Mouse (Mus musculus) liver, embryonic 14.5 days (tissue): ENCODE results near the gene Cyp2d10. TPM values are rescaled to one million over a fixed set of nuclear protein-coding genes. Genes with fewer than 3 reads are reported as not detected.
A peak's percentile ranks its signal among the peaks of the same experiment; 100 is the strongest.
"Not testable (repeated sequence)": the region's sequence is repeated elsewhere in the genome, so short reads cannot be mapped to it uniquely, and the experiment has no call there.

Experiments
- ATAC-seq: fragments of 200-750 bp; cut with Nextera tagmentation; 2 replicates; pipeline ENCODE4 v1.8.0; 2017; ENCODE audit warnings: moderate number of reproducible peaks, mild to moderate bottlenecking, moderate library complexity; ENCODE audit not compliant: insufficient read depth
- DNase-seq, 3 experiments: peaks; one replicate each; pipeline ENCODE4 v3.0.0-alpha.2; 2012 to 2013; ENCODE audit warnings: low read depth in 3 of 3, low spot score in 3 of 3
- H3K27ac ChIP-seq: fragments of 300-500 bp; sonication (generic); 2 replicates; pipeline ENCODE4 v1.5.1; 2014; ENCODE audit warnings: moderate library complexity, mild to moderate bottlenecking, control low read depth, inconsistent platforms
- H3K27me3 ChIP-seq: fragments of 300-500 bp; sonication (generic); 2 replicates; pipeline ENCODE4 v1.6.1; 2014; ENCODE audit warnings: mild to moderate bottlenecking, low read length, moderate library complexity; ENCODE audit not compliant: control insufficient read depth, insufficient read depth
- H3K36me3 ChIP-seq: fragments of 300-500 bp; sonication (generic); replicated peaks from 2 replicates; pipeline ENCODE4 v1.6.1; 2014; ENCODE audit warnings: low read depth; ENCODE audit not compliant: control insufficient read depth, insufficient read depth
- H3K4me1 ChIP-seq, 2 experiments: fragments of 200-500 bp in 1 of 2; fragments of 300-500 bp in 1 of 2; sonication (generic) in 1 of 2; replicated peaks; 2 replicates each; pipeline ENCODE4 v1.6.1; 2012 to 2014; ENCODE audit warnings: antibody characterized with exemption in 1 of 2, inconsistent platforms in 1 of 2, low read length in 1 of 2; ENCODE audit not compliant: control insufficient read depth in 2 of 2, insufficient read depth in 2 of 2
- H3K4me2 ChIP-seq: fragments of 300-500 bp; sonication (generic); 2 replicates; pipeline ENCODE4 v1.6.1; 2014; ENCODE audit warnings: low read depth, mild to moderate bottlenecking, control low read depth, moderate library complexity
- H3K4me3 ChIP-seq, 2 experiments: fragments of 200-500 bp in 1 of 2; fragments of 300-500 bp in 1 of 2; sonication (generic) in 1 of 2; 2 replicates each; pipeline ENCODE4 v1.5.1; 2012 to 2014; ENCODE audit warnings: low read depth in 2 of 2, low read length in 2 of 2, mild to moderate bottlenecking in 2 of 2, control low read depth in 1 of 2, inconsistent platforms in 1 of 2, moderate library complexity in 1 of 2; ENCODE audit not compliant: insufficient read depth in 1 of 2
- H3K9ac ChIP-seq: fragments of 300-500 bp; sonication (generic); replicated peaks from 2 replicates; pipeline ENCODE4 v1.6.1; 2014; ENCODE audit warnings: mild to moderate bottlenecking, control low read depth, moderate library complexity
- H3K9me3 ChIP-seq: fragments of 300-500 bp; sonication (generic); 2 replicates; pipeline ENCODE4 v1.6.1; 2016; ENCODE audit warnings: low read length, mixed read lengths; ENCODE audit not compliant: control insufficient read depth
- CTCF ChIP-seq: IDR thresholded peaks from 2 replicates; pipeline ENCODE4 v1.5.1; 2016; ENCODE audit warnings: antibody characterized with exemption, low read depth, control low read depth
- EP300 ChIP-seq: IDR thresholded peaks from 2 replicates; pipeline ENCODE4 v1.6.1; 2016; ENCODE audit warnings: antibody characterized with exemption, low read depth
- WGBS: fragments of 180-500 bp; shearing (Covaris S2); extraction: QIAGEN DNeasy Blood & Tissue Kit; methylation state at CpG from one replicate; pipeline ENCODE4 v1.1.7; 2014; ENCODE audit not compliant: insufficient replicate concordance; 5-methylcytosine and 5-hydroxymethylcytosine counted together
- polyA plus RNA-seq, 2 experiments: library from polyadenylated mRNA; depleted of rRNA in 1 of 2; stranded (reverse) in 1 of 2; unstranded in 1 of 2; fragments of >200 nt; fragmentation: Nextera tagmentation in 1 of 2; extraction: Ambion mirVana in 1 of 2; gene quantifications; 2 replicates each; pipeline versions ENCODE4 v1.2.1 to v1.2.3; 2012 to 2014

Cyp2d10 gene
- 18.6 and 19.8 TPM in 2 replicates for polyA plus RNA-seq (2012; rRNA removed)
- polyA plus RNA-seq (2014; fragmentation: Nextera tagmentation; extraction: Ambion mirVana): 43.2 and 48.1 TPM in 2 replicates

DNA sequence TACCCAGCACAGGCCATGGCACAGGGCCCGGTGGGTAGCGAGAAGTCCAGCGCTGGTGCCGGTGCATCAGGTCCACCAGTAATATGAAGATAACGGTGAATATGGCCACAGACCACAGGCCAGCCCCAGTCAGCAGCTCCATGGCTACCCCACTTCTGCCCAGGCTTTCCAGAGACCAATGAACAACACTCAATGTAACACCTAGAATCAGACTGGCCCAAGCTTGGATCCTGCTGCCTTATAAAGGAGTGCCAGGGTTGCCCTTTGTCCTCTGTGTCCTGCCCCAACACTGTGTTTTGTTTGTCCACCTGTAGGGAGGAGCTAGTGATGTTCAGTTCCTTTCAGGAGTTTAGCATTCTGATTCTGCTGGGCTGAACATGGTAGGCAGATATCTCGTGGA lies at the start of gene Cyp2d10:
Gene Cyp2d10 (minus strand): TSS at position 215 of the 400 bp plus-strand sequence.
- WGBS: 65% methylated on average over 6 of the region's 6 CpGs
- Histone ChIP-seq H3K27me3 (no peaks in the 10 kb centered on the region), H3K9ac (no peak within 1 kb of the TSS), H3K4me1 (no peaks in the 10 kb centered on the region), H3K9me3 (no peaks in the 10 kb centered on the region), H3K36me3 (no peaks in the 10 kb centered on the region), H3K4me2 (peak within 1 kb of the TSS; percentile 43), H3K27ac (no peak within 1 kb of the TSS), H3K4me3 (peak within 1 kb of the TSS; percentile 10 to 29; a peak in 2 of 4 replicates)
- TF ChIP-seq CTCF: no peak
- TF ChIP-seq EP300: no peak
- DNase-seq: no peak
- ATAC-seq: 0 out of 2 replicates have a peak, but pooled peaks have one; percentile 23

DNA sequence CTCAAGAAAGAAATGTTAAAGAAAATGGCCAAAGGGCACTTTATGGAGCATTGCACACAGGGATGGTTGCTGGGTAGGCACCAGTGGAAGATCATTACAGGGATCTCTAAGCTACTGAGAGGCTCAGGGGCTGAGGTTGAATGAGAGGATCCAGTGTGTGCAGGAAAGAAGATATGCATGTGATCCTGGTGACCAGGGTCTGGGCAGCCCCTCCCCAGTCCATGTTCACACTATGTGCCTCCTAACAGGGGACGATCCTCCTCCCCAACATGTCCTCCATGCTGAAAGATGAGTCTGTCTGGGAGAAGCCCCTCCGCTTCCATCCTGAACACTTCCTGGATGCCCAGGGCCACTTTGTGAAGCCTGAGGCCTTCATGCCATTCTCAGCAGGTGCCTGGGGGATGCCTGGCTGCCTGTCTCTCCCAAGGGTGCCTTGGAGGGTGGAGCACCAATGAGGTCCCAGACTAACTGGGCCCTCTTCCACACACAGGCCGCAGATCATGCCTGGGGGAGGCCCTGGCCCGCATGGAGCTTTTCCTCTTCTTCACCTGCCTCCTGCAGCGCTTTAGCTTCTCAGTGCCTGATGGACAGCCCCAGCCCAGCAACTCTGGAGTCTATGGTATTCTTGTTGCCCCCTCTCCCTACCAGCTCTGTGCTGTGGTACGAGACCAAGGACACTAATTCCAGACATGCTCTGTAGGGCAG lies 49.2 kb upstream of the Cyp2d10 start:
- not testable (repeated sequence) for H3K4me2 ChIP-seq, H3K27ac ChIP-seq, H3K4me3 ChIP-seq, H3K27me3 ChIP-seq, H3K36me3 ChIP-seq, H3K9me3 ChIP-seq, ATAC-seq, H3K9ac ChIP-seq, H3K4me1 ChIP-seq, DNase-seq
- 70% methylated on average over 6 of the region's 6 CpGs for WGBS

DNA sequence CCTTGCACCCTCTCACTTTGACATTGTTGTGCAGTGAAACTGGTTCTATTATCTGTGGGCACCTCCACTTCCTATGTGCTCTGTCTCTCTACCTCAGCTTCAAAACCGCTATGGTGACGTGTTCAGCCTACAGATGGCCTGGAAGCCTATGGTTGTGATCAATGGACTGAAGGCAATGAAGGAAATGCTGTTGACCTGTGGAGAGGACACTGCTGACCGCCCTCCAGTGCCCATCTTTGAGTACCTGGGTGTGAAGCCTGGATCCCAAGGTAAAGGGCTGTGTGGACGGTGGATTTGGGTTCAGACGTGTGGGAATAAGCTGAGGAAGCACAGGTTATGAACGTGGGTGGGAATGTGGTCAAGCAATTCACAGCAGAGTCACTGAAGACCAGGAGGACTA lies 46.5 kb upstream of the Cyp2d10 start:
- not testable (repeated sequence) for ATAC-seq, H3K4me3 ChIP-seq, DNase-seq, H3K9me3 ChIP-seq, H3K36me3 ChIP-seq, H3K4me2 ChIP-seq, H3K9ac ChIP-seq, H3K27me3 ChIP-seq, H3K4me1 ChIP-seq, H3K27ac ChIP-seq
- 55% methylated on average over 6 of the region's 6 CpGs for WGBS

DNA sequence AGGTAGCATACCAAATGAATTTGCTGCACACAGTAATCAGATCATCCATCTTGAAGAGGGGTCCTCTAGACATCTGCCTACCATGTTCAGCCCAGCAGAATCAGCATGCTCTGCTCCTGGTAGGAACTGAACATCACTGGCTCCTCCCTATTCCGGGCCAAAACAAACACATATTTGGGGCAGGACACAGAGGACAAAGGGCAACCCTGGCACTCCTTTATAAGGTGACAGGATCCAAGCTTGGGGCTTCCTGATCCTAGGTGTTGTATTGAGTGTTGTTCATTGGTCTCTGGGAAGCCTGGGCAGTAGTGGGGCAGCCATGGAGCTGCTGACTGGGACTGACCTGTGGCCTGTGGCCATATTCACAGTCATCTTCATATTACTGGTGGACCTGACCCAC lies 45.1 kb upstream of the Cyp2d10 start:
- H3K27ac ChIP-seq, H3K4me1 ChIP-seq, H3K27me3 ChIP-seq, H3K4me3 ChIP-seq, H3K36me3 ChIP-seq, H3K9ac ChIP-seq, ATAC-seq, DNase-seq, H3K9me3 ChIP-seq, H3K4me2 ChIP-seq: not testable (repeated sequence)
- 72% methylated on average over 1 of the region's 1 CpGs for WGBS

DNA sequence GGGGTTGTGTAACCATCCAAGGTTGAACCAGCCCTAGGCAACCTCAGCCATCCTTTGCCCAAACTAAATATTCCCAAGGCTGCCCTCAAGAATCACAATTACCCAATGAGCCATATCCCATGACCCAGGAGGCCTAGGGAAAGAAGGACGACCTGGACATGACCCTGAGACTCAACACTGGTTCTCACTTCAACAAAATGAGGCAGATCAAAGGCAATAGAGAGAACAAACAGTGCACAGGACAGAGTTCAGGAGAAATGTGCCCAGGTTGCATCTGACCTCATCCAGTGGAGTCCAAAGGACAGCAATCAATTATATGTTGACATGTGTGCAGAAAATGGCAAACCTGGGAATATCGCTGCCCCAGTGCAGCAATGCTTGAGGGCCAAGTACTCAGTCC lies 43.0 kb upstream of the Cyp2d10 start:
- not testable (repeated sequence) for DNase-seq, H3K4me3 ChIP-seq
- ATAC-seq: peak; percentile 28; the same call in 1 of the 2 replicates

More for the DNA sequence above, 43.0 kb upstream of the Cyp2d10 start:
- H3K9me3 ChIP-seq, H3K27ac ChIP-seq, H3K4me2 ChIP-seq, H3K27me3 ChIP-seq, H3K36me3 ChIP-seq, H3K9ac ChIP-seq, H3K4me1 ChIP-seq: not testable (repeated sequence)
- 37% methylated on average over 2 of the region's 2 CpGs for WGBS
